Mouse (Mus musculus): Measurements from ENCODE around the gene Colec11.

DNA sequence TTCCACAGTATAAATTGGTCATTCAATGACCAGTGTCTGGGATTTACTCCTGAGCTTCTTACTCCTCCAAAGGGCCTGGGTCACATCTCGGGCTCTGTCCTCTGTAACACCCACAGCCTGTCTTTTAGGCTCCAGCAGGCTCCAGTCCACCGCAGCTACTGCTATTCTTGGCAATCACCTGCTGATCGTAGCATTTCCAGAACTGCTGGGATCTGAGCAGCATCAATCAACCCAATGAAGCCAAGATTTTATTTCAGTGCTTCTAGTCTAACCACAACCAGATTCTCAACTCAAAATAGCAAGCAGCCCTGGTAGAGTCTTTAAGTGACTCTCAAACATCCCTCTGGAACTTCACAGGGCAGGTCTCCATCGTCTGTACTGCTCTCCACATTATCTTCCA is 74.3 kb downstream of the Colec11 start:
- TF ChIP-seq EP300 (IDR thresholded peaks at IDR 0.05; ENCODE audit: low read depth) (no peak), CTCF (IDR thresholded peaks at IDR 0.05; ENCODE audit: low read depth) (no peak)

Data from liver, postnatal 0 days (tissue).